Mouse (Mus musculus): ENCODE results near the gene Olfr1440.

Gene Olfr1440

DNA sequence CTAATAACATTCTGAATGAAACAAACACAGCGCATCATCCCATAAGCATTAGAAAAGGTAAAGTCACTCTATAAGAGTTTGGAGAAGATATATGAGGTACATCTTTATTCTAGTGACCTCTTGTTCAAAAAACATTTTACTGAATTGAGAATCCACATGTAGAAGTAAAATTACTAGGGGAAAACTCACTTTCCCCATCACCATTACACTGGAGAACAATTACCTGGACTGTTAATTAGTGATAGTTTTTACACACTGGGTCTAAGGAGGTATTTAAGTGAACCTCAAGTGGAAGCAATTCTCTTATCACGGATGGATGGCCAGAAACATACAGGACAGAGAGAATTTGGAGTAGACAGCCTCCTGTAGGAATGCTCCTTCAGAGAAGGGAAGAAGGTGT is at the start of gene Olfr1440:
Olfr1440 (plus strand) TSS at position 301 of the 400 bp plus-strand sequence.
- no peak for DNase-seq (ENCODE audit: low read depth, low spot score)

DNA sequence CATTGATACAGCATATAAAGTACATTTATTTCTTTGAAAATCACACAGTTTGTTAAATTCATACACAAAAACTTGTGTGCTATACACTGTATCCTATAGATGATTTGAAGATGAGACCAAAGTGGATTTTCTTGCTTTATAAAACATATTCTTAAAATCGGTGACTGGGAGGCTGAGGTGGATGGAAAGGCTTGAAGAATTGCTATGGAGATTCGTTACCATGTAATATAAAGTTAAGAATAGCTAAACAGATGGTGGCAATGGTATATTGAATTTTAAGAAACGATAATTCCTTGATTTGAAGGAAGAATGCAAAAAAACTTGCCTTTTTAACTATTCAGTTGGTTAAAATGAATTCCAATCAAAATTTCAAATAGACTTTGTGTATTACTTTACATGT is 14.1 kb upstream of the Olfr1440 start:
- DNase-seq (ENCODE audit: low read depth, low spot score), result no peak

DNA sequence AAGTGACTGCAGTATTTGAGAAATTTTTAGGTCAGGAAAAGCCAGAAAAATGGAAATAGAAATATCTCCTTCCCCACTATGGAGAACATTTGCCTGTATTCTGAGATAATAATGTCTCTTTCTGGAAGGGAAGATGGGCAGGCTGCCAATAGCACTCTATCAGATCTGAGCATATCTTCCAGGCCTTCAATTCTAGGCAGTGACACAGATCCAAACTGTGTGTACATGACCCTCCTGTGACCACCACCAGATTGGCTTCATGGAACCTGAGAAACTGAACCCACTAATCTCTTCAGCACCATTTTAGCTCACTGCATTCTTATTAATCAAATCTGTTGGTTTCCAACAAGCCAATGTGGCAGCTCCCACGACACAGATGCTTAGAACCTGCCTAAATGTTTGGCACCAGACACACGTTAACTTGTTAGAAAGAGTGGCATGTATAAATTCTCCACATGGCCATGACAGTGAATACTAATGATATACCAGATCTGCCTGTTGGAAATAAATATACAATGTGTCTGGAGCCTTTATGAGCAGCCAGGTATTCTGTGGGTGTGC is 12.5 kb upstream of the Olfr1440 start:
- no peak for DNase-seq (ENCODE audit: low read depth, low spot score)

DNA sequence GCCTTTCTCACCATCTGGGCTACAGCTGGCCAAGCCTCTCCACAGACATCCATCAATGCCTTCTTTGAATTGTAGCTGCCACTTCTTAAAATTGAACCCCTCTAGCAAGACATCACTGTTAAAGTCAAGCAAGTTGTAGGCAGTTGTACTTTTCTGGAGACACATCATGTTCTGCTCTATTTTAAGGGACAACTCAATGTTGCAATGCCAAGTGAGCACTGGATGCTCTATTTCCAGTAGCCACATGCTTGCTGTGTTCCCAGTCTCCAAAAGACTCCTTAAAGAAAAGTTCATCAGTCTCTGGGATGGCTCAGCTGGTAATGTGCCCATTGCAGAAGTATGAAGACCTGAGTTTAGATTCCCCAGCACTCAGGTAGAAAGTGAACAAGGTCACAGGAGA is 26.7 kb downstream of the Olfr1440 start:
- no peak for DNase-seq (ENCODE audit: low read depth, low spot score)

DNA sequence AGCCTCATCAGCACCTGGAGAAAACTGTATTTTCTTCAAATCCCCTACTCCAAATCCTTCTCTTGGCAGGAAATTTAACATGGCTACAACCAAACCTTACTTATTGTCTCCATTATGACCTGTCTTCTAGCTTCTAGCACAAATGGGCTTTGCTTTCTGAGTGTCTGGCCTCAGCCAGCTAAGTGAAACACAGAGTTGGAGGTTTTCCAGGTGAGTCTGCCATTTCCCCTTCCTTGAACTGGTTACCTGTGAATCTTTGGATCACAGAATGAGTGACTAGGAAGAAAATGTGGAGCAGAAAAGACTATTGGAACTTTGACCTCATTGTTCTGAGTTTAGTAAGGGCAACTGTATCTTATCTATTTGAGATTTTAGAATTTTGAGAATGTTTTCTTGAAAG is 30.3 kb downstream of the Olfr1440 start, which contains the start of gene Olfr1441:
Olfr1441 (plus strand) TSS at position 73 of the 400 bp plus-strand sequence.
- DNase-seq (ENCODE audit: low read depth, low spot score), result no peak

DNA sequence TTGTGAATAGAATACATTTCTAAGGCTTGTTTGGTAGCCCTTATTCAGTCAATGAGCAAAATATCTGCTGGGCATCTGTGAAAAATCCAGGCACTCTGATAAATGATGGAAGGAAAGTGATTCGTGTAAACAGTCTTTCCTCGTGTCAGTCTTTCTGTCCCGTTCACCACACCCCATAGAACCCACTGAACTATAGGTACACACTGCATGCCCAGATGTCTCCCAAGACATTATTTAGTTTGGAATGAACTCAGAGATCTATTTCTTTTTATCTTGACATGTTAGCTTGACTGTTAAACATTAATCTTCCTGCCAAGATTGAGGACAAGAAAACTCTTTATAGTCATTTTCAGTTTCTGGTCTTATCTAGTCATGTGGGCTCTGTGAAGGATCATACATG is 31.2 kb downstream of the Olfr1440 start:
- DNase-seq (ENCODE audit: low read depth, low spot score), result no peak

DNA sequence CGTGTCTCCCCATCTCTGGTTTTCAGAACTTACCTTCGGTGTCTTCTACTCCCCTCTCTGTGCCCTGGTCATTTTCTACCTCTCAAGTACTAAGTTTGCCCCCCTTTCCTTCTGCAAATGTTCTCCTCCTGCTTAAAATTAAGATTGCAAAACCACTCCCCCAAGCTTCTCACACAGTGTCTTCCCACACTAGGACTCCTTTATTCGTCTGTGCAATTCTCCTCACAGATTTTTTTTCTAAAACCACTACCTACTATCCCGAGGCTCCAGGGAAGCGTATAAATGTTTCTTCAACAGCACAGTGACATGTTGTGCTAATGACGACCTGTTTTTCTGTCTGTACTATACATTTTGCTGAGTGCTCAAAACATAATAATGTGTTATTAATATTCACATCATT is 33.5 kb downstream of the Olfr1440 start:
- no peak for DNase-seq (ENCODE audit: low read depth, low spot score)

DNA sequence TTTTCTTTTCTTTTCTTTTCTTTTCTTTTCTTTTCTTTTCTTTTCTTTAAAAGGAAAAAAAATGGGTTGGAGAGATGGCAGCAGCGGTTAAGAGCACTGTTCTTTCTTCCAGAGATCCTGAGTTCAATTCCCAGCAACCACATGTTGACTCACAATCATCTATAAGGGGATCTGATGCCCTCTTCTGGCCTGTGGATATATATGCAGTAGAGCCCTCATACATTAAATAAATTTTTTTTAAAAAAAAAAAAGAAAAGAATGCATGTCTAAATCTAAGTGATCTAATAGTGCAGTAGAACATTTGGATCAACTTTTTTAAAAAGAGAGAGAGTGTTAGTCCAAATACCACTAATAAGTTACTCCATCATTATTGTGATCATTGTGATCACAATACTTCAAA is 34.6 kb downstream of the Olfr1440 start:
- DNase-seq (ENCODE audit: low read depth, low spot score), result peak; percentile 12

DNA sequence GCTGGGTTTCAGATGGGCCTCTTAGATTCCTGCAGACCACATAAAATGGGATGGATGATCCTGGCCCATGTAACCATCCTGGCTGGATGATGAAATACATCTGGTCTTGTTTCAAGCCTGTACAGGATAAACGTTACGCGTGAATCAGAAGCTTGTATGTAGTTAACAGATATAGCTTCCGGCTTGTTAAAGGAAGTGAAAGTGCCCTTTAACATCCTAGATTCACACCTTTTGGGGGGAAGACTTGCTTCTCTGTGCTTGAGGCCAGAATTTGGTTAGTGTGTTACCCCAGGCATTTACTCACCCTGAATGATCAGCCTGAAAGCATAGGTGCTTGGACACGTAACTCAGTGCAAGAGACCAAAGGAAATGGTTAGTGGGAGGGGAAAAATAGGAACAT is 40.0 kb downstream of the Olfr1440 start:
- no peak for DNase-seq (ENCODE audit: low read depth, low spot score)

DNA sequence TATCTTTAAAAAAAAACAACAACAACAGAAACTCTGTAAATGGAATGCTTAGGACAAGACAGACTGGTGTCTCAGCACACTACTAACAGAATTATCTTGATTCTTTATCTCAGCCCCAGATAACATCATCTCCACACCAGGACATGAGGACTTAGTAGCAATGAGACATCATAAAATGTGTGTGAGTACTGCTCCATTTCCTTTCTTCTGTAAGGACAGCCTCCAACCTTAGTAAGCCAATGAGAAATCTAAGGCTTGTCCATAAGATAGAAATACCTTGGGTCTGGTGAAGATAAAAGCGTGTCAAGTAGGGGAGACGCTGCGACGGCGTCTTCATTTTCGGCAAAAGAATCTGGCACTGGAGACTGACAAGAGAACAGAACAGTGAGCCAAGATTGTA is 40.5 kb downstream of the Olfr1440 start, which contains the start of gene Pfpl:
Pfpl (plus strand) TSS at position 301 of the 400 bp plus-strand sequence.
- DNase-seq (ENCODE audit: low read depth, low spot score), result no peak

DNA sequence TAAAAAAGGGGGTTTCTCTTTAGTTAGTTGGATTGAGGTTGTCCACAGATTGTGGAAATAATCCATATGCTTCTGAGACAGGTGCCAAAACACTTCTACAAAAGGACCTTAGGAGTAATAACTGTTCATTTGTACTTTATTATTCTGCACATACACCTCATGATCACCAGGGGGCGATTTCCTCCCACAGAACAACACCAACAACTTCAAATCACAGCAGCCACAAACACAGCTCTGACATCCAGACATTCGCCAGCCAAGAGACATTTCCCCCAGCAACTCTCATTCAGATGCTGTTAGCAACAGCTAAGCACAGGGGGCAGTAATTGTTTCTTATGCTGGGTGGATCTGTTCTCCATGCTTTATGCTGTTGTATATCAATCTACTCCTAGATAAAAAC is 46.0 kb downstream of the Olfr1440 start:
- peak; percentile 59 for DNase-seq (ENCODE audit: low read depth, low spot score)

DNA sequence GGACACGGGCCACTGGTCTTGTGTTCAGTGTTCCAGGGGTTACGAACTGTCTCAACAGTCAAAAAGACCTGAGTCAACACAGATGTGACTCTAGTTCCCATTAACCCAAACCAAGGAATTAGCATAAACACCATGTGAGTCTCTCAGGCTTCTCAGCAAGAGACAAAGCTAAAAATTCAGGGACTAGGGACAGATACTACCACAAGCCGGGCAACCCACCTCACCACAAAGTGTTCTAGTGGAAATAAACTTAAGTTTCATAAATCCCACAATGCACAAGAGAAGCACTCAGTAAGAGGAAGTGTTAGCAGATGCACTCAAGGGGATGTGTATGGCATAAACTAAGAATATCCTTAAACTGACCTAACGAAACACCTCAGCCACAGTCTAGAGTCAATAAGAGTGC is 47.9 kb downstream of the Olfr1440 start:
- DNase-seq (ENCODE audit: low read depth, low spot score), result no peak

DNA sequence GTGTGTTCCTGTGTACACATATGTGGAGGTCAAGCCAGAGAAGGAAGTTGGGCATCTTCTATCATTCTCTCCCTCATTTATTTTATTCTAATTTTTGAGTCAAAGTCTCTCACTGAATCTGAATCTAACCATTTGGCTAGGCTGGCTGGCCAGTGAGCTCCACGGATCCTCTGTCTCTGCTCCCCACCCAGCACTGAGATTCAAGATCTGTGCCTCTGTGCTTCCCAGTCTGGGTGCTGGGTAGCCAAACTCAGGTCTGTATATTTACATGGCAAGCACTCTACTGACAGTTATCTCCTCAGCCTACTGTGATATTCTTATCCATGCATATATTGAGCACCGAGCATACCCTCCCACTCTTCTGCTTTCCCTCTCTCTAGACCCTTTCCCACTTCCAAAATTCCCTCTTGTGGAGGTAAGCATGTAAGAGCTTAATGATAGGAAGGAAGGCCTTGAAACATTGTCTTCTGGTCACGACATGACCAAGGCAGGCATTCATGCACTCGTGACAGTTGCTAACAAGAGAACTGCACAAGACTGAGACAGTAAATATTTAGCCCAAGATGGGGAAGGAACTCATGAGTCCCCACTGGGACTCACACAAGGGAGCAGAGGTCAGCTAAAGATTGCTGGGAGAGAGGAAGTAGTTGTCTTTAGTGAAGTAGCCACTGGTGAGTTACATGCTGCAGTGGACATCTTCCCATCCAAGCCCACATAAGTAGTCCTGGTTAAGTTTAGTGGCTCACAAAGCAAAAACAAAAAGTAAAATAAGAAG is 48.9 kb downstream of the Olfr1440 start:
- DNase-seq (ENCODE audit: low read depth, low spot score), result no peak

DNA sequence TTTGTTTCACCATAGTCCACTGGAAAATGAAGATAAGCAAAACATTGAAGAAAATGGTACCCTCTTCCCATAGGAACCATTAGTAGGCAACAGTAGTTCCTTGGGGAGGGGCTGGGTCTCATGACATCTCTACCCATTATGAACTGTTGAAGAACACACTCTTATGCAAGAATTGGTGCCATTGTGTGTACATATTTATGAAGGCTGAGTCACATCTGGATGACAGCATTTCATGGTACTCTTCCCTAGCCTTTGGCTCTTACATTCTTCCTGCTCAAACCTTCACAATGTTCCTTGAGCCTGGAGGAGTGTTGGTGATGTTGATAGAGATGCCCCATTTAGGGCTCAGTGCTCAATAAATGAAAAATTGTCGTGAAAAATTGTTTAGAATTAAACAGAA is 52.5 kb downstream of the Olfr1440 start:
- no peak for DNase-seq (ENCODE audit: low read depth, low spot score)

DNA sequence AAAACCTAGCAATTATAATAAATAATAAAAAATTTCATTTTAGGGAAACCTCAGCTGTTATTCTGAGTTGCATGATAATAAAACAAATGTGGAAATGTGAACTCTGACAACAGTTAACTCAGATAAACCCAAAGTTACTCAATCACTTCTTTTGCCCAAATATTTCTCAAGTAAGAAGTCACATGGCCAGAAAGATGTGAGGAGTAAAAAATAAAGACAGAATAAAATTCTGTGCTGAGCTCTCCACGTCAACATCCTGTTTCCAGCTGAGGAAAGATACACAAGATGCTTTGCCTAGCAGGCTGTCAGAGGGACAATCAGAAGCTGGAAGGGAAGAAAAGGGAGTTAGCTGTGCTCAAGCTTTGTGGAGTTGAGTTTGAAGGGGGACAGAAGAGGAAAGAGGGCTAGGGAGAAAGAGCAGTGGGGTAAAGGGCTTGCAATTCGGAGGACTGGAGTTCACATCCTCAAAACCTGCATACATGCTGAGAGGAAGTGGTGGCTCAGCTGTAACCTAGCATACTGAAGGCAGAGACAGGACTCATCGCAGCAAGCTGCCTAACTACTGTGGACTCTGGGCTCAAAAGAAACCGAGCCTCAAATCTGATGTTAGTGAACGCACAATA is 53.1 kb downstream of the Olfr1440 start:
- no peak for DNase-seq (ENCODE audit: low read depth, low spot score)

DNA sequence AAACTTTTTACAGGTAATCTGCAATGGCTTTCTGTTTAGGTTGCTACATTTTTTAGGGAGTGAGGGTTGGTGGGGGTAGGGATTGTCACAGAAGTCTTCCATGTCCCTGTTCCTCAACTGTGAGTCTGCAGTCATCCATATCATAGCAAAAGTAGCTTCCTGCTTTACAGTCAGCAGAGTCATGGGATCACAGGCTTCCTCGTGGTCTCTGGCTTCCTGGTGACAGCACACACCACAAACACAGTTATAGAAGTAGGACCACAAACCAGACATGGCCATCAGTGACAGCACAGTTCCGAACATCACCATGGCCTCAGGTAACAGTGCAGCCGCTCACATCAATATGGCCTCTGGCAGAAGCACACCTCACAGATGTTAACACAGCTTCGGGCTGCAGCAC is 55.5 kb downstream of the Olfr1440 start:
- no peak for DNase-seq (ENCODE audit: low read depth, low spot score)

DNA sequence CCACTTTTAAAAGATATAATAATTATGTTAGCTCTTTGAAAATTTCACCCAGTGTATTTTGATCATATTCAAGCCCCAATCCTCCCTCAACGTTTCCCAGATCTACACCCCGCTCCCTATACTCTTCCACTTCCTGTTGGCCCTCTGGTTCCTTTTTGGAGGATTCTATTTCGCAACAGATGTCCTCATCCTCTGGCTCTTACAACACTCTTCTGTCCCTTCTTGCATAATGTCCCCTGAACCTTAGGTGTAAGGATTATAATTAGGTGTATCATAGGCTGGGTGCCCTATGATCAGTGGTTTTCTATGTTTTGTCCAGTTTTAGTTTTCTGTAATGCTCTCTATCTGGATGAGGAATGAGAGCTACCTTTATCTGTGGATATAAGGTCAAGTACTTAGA is 57.9 kb downstream of the Olfr1440 start:
- DNase-seq (ENCODE audit: low read depth, low spot score), result no peak
